Mouse (Mus musculus) hindlimb bud, embryonic 11.5 days (tissue): ENCODE results near the gene Prkd1.
"Not testable (repeated sequence)": the region's sequence is repeated elsewhere in the genome, so short reads cannot be mapped to it uniquely, and the experiment has no call there.

ENCODE experiments used
- DNase-seq: peaks from one replicate; pipeline ENCODE4 v3.0.0-alpha.2; 2012; ENCODE audit warnings: low read depth, low spot score; ENCODE audit errors: extremely low spot score

Prkd1 gene

DNA sequence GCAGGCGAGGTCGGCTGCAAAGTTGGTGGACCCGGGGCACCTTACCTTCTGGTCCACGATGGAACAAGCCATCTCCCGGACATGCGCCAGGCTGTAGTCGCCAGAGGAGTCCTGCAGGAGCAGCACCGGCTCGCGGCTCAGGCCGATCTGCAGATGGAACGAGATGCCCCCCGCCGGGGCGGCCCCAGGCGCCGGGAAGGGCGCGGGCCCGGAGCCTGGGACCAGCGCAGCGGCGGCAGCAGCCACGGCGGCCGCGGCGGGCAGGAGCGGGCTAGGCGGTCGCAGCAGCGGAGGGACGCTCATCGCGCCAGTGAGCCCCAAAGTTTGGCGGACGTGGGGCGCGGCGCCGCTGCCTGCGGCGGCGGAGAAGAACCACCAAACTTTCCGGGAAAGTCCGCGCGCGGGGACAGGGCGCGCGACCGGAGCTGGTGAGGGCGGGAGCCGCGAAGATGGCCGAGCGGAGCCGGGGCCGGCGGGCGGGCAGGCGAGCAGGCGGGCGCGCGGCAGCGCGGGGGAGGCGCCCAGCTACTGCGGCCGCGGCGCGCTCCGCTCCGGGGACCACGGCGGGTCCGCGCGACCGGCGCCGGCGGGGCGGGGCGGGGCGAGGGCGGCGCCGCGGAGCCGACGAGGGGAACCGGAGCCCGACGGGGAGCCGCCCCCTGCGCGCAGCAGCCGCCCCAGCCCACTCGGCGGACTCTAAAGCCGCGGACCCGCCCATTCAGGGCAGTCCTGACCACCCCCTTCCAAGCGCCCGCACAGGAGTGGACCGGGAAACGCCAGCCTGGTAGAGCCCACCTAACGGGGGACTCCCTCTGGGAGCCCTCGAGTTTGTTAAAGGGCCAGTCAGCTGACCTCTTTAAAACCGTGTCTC lies at the start of gene Prkd1:
TSS of gene Prkd1 (minus strand) at position 428 of the 871 bp plus-strand sequence.
- no peak for DNase-seq

DNA sequence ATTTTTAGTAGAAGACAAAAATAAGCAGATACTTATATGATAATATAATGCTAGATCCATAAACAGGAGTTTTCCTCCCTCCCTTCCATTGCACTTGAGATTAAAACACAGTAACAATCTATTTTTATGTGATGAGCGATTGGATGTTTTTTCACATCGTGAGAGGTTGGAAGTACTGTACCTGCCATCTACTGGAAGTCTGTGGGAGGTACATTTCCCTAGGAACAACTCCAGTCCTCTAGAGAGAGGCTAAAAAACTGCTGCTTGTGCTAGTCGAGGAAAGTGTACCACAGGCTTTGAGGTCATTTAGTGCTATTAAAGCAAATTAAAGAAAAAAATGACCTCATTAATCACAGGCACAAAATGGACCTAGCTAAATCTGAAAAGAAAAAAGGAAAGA lies 48.6 kb upstream of the Prkd1 start:
- no peak for DNase-seq

- DNase-seq = no peak
These were observed 675 bp downstream of the Prkd1 start for GRCm38 (mm10) chr12:50648176-50648670.

DNA sequence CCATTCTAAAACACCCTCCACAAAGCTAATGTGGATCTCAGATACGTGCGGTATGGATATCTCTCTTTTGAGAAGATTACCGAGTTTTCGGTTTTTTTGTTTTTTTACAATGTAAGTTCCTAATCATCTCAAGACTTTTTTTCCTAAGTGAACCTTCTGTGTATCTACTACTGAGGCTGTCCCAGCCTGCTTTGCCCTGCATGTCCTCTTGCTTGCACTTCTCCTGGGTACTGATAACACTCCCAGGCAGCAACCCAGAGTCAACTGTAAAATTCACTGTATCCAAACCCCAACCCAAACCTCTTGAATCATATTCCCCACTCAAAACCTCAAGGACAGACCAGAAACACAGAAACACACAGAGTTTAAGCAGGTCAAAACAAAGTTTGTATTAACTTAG lies 2.0 kb downstream of the Prkd1 start:
- DNase-seq = no peak

GRCm38 (mm10) chr12:50642671-50643070 lies 6.2 kb downstream of the Prkd1 start:
- no peak for DNase-seq

DNA sequence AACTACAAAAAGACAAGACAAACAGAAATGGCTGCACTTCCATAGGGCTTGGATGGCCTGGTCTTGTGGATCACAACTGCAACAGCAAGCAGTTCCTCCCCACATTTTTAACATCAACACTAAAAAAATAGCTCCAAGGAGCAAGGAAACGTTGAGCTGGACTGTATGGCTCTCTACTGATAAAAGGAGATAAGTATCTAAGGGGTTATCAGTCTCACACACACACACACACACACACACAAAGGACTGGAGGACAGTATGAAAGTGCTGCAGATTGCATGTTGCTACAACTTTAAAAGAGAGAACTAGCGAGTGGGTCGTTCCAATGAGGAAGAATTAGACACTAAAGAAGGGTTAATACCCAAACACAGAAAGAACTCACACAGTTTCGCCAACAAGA lies 8.7 kb downstream of the Prkd1 start:
- DNase-seq = no peak

DNA sequence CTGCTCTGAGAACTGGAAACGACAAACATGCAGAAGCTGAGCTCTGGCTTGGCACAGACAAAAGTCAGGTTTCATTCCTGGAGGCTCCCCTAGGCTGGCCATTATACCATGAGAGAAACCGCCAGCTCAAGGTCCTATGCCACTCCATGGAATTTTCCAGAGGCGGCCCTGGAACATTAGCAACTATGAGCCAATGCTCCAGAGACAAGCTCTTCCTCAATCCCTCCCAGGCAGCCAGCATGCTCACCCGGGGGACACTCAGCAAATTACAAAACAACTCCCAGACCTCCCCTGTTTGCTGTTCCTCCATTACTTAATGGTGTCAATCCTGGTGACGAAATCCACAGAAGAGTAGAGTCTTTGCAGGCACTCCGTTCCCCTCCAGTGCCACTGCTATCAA lies 14.5 kb downstream of the Prkd1 start:
- DNase-seq = no peak

DNA sequence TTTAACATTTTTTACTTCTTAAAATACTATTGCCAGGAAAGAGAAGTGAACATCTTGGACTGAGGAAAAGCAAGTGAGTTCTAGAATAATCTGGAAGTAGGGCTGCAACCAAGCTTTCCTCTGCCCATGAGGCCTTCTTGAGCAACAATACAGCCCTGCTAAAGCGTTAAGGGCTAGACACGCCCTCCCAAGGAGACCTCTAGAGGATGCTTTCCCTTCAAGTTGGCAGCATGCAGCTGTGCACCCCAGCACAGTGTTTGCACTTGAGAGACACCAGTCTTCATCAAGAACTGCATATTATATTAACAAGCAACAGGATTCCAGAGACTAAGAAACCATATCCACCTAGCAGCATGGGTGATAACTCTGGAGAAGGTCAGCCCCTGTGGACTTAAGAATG lies 22.8 kb downstream of the Prkd1 start:
- not testable (repeated sequence) for DNase-seq

GRCm38 (mm10) chr12:50624175-50624574 lies 24.7 kb downstream of the Prkd1 start:
- DNase-seq = no peak

- no peak for DNase-seq
These were observed 33.0 kb downstream of the Prkd1 start for GRCm38 (mm10) chr12:50615852-50616251.

GRCm38 (mm10) chr12:50614341-50614740 lies 34.6 kb downstream of the Prkd1 start:
- no peak for DNase-seq

GRCm38 (mm10) chr12:50606703-50607500 lies 42.0 kb downstream of the Prkd1 start:
- DNase-seq = no peak

- no peak for DNase-seq
These were observed 49.5 kb downstream of the Prkd1 start for GRCm38 (mm10) chr12:50599370-50599769.

DNA sequence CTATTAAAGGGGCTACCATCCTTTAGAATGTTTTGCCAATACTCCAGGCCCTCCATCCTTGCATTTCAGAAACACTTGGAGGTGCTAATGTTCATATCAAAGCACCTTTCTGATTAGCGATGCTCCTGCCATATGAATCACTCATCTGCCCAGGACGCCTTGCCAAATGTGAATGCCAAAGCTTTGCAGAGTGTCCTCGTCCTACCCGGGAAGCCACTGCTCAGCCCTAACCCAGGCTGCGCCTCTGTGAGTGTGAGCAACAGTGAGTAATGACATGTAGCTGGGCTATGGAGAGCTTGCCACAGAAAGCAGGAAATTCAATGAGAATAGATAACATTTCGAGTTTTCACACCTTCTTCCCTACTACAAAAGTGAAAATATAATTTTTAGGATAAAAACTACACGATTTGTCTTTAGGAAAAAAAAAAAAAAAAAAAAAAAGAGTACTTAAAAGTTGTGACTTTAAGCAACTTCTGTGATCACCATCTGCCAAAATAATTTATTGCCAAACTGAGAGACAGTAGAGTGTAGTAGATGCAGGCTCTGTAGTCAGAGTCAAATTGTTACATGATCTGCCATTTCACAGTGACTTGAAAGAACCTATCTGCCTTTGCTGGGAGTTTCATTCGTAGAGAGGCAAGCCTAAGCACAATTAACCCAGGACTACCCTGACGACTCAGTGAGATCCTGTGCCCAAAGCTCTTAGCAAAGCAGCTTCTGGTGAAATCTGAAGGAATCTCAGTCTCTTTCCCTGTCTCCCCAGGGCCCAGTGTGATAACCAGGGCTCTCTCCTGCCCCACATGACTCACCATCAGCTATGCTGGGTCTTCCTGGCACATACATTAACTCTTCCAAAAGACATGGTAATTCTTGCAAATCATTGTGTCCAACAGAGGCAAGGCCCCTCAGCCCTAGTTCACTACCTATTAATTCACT lies 50.6 kb downstream of the Prkd1 start:
- no peak for DNase-seq

DNA sequence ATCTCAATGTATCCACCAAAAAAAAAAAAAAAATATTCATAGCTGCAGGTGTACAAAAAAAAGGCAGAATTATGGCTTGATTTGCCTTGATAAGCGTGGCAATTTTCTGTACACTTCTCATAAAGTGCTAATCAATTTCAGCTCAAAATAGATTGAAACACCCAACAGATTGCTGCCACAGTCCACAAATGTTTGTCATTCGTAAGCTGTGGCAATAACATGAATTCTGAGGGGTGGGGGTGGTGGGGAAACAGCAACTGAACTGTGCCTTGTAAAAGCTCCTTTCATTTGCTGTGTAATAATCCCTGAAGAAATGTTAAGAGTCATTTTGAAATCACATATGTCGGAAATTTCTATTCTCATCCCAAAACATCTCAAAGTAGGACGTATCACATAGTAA lies 51.4 kb downstream of the Prkd1 start:
- DNase-seq = no peak

DNA sequence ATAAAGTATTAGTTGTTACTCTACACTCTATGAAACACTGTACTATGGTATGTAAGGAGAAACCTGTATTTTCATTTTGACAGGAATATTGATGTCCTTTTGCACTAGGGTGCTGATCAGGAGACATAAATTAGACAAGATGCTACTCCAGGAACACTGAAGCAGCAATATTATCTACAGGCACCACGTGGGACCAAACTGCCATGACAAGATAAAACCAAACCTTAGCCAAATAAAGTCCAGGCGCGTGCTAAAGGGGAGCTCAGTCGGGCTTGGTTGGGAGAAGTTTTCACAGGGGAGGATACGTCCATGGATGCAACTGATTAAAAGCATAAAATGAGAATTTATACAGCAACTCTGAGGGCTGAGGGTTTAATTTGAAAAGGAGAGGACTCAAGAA lies 53.1 kb downstream of the Prkd1 start:
- DNase-seq = no peak

DNA sequence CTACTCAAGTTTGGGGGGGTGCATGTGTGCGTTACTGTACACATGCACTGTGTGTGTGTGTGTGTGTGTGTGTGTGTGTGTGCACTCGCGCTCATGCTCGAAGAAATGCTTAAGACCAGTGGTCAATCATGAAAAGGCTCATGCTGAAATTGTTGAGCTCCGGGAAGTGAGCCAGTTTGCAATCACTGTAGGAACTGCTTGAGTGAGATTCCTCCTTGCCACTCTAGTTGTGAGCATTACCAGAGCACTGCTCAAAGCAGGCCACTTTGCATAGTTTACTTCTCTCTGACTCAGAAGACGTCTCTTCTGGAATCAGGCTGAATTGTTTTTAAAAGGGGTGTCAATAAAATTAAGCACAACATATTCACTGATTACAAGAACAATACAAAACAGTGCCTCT lies 54.4 kb downstream of the Prkd1 start:
- no peak for DNase-seq

DNA sequence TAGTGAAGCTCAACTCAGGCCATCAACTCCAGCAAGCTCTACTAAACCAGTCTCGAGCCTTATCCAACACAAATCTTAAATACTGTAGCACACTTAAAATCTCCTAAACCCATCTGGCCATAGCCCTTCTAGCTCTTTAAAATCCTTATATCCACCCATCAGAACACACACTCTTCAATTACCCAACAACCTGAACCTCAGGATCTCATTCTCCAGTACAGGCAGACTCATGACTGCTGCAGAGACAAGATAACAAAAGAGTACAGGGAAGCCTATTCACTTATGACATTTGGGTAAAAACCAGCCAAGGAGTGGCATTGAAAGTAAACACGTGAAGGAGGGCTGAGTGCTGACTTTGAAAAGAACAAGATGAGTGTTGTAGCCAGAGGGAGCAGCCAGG lies 55.4 kb downstream of the Prkd1 start:
- no peak for DNase-seq

GRCm38 (mm10) chr12:50588137-50588761 lies 60.6 kb downstream of the Prkd1 start:
- DNase-seq = no peak

GRCm38 (mm10) chr12:50565198-50565597 lies 83.7 kb downstream of the Prkd1 start:
- no peak for DNase-seq
